Mouse (Mus musculus): ENCODE measurements around the gene Shmt2. TPM values are rescaled to one million over a fixed set of nuclear protein-coding genes. Genes with fewer than 3 reads are reported as not detected.

The Shmt2 gene
- polyA plus RNA-seq (2015; fragmentation: Nextera tagmentation; extraction: Ambion mirVana) = 138 and 159 TPM in 2 replicates

GRCm38 (mm10) chr10:127522088-127522581 lies at the start of gene Shmt2:
Shmt2 (minus strand) TSS chr10:127522444.
- peak; percentile 61 for ATAC-seq (ENCODE audit: insufficient read depth)
- Histone ChIP-seq H3K4me1 (replicated peaks) (peaks cover 58% of the 10 kb centered on the region), H3K9me3 (replicated peaks) (no peaks in the 10 kb centered on the region), H3K9ac (peak within 1 kb of the TSS; percentile 77), H3K4me3 (replicated peaks) (peak within 1 kb of the TSS; percentile 78), H3K36me3 (replicated peaks) (peaks cover 38% of the 10 kb centered on the region), H3K4me2 (peak within 1 kb of the TSS; percentile 93), H3K27ac (replicated peaks) (peak within 1 kb of the TSS; percentile 87), H3K27me3 (peaks cover 45% of the 10 kb centered on the region)
- WGBS (ENCODE audit: insufficient replicate concordance) = under 1% methylated on average over 21 of the region's 21 CpGs

- peak overlapping the region; percentile 29 for H3K4me2 ChIP-seq
- no peaks in the 10 kb centered on the region for H3K9me3 ChIP-seq (replicated peaks)
- no peak overlapping the region for H3K9ac ChIP-seq
- peaks cover 63% of the 10 kb centered on the region for H3K36me3 ChIP-seq (replicated peaks)
- H3K4me3 ChIP-seq (replicated peaks) = no peak overlapping the region
- peaks cover 3% of the 10 kb centered on the region; the same call in 1 of the 2 replicates for H3K27me3 ChIP-seq
- WGBS (ENCODE audit: insufficient replicate concordance) = 62% methylated on average over 17 of the region's 17 CpGs
- ATAC-seq (ENCODE audit: insufficient read depth) = no peak
- peaks cover 28% of the 10 kb centered on the region for H3K4me1 ChIP-seq (replicated peaks)
- H3K27ac ChIP-seq (replicated peaks) = peak overlapping the region; percentile 64
Measured at GRCm38 (mm10) chr10:127570937-127571641, 48.8 kb upstream of the Shmt2 start.

GRCm38 (mm10) chr10:127570384-127570783 lies 48.1 kb upstream of the Shmt2 start:
- H3K9ac ChIP-seq = no peak overlapping the region
- H3K36me3 ChIP-seq (replicated peaks) = peaks cover 62% of the 10 kb centered on the region
- peaks cover 28% of the 10 kb centered on the region for H3K4me1 ChIP-seq (replicated peaks)
- WGBS (ENCODE audit: insufficient replicate concordance) = 14% methylated on average over 6 of the region's 6 CpGs
- H3K27me3 ChIP-seq = peaks cover 7% of the 10 kb centered on the region; the same call in 1 of the 2 replicates
- H3K9me3 ChIP-seq (replicated peaks) = no peaks in the 10 kb centered on the region
- no peak overlapping the region for H3K4me3 ChIP-seq (replicated peaks)
- H3K27ac ChIP-seq (replicated peaks) = peak overlapping the region; percentile 57
- H3K4me2 ChIP-seq = peak overlapping the region; percentile 29
- ATAC-seq (ENCODE audit: insufficient read depth) = peak; percentile 82

GRCm38 (mm10) chr10:127569450-127569849 lies 47.2 kb upstream of the Shmt2 start:
- Histone ChIP-seq H3K4me1 (replicated peaks) (peaks cover 28% of the 10 kb centered on the region), H3K4me3 (replicated peaks) (no peak overlapping the region), H3K9ac (no peak overlapping the region), H3K27me3 (peaks cover 7% of the 10 kb centered on the region; the same call in 1 of the 2 replicates), H3K27ac (replicated peaks) (0 out of 2 replicates have a peak overlapping the region, but pooled peaks have one; percentile 57), H3K36me3 (replicated peaks) (peaks cover 56% of the 10 kb centered on the region), H3K4me2 (no peak overlapping the region), H3K9me3 (replicated peaks) (no peaks in the 10 kb centered on the region)
- no peak for ATAC-seq (ENCODE audit: insufficient read depth)
- WGBS (ENCODE audit: insufficient replicate concordance) = 12% methylated on average over 3 of the region's 3 CpGs

GRCm38 (mm10) chr10:127566553-127567326 lies 44.5 kb upstream of the Shmt2 start:
- H3K36me3 ChIP-seq (replicated peaks) = peaks cover 40% of the 10 kb centered on the region
- no peak overlapping the region for H3K9ac ChIP-seq
- peaks cover 26% of the 10 kb centered on the region for H3K4me1 ChIP-seq (replicated peaks)
- H3K4me3 ChIP-seq (replicated peaks) = no peak overlapping the region
- ATAC-seq (ENCODE audit: insufficient read depth) = no peak
- no peak overlapping the region for H3K4me2 ChIP-seq
- 81% methylated on average over 28 of the region's 28 CpGs for whole genome bisulfite sequencing (ENCODE audit: insufficient replicate concordance)
- no peaks in the 10 kb centered on the region for H3K9me3 ChIP-seq (replicated peaks)
- peaks cover 7% of the 10 kb centered on the region; the same call in 1 of the 2 replicates for H3K27me3 ChIP-seq
- no peak overlapping the region for H3K27ac ChIP-seq (replicated peaks)

- peaks cover 54% of the 10 kb centered on the region for H3K36me3 ChIP-seq (replicated peaks)
- H3K4me1 ChIP-seq (replicated peaks) = 0 out of 2 replicates have a peak, but pooled peaks cover 2% of the 10 kb centered on the region
- 35% methylated on average over 13 of the region's 13 CpGs for WGBS (ENCODE audit: insufficient replicate concordance)
- no peak overlapping the region for H3K9ac ChIP-seq
- H3K4me3 ChIP-seq (replicated peaks) = no peak overlapping the region
- H3K27me3 ChIP-seq = peaks cover 7% of the 10 kb centered on the region; the same call in 1 of the 2 replicates
- no peak for ATAC-seq (ENCODE audit: insufficient read depth)
- no peak overlapping the region for H3K27ac ChIP-seq (replicated peaks)
- no peaks in the 10 kb centered on the region for H3K9me3 ChIP-seq (replicated peaks)
- no peak overlapping the region for H3K4me2 ChIP-seq
Measured at GRCm38 (mm10) chr10:127564301-127564700, 42.1 kb upstream of the Shmt2 start.

GRCm38 (mm10) chr10:127563840-127564239 lies 41.6 kb upstream of the Shmt2 start:
- Histone ChIP-seq H3K9ac (no peak overlapping the region), H3K4me3 (replicated peaks) (no peak overlapping the region), H3K4me2 (no peak overlapping the region), H3K36me3 (replicated peaks) (peaks cover 54% of the 10 kb centered on the region), H3K27me3 (peaks cover 7% of the 10 kb centered on the region; the same call in 1 of the 2 replicates), H3K27ac (replicated peaks) (no peak overlapping the region), H3K9me3 (replicated peaks) (no peaks in the 10 kb centered on the region), H3K4me1 (replicated peaks) (no peaks in the 10 kb centered on the region)
- ATAC-seq (ENCODE audit: insufficient read depth) = no peak
- 27% methylated on average over 8 of the region's 8 CpGs for WGBS (ENCODE audit: insufficient replicate concordance)

- peaks cover 4% of the 10 kb centered on the region; the same call in 1 of the 2 replicates for H3K27me3 ChIP-seq
- H3K36me3 ChIP-seq (replicated peaks) = peaks cover 64% of the 10 kb centered on the region
- H3K4me1 ChIP-seq (replicated peaks) = no peaks in the 10 kb centered on the region
- no peak overlapping the region for H3K27ac ChIP-seq (replicated peaks)
- H3K9ac ChIP-seq = no peak overlapping the region
- H3K9me3 ChIP-seq (replicated peaks) = no peaks in the 10 kb centered on the region
- no peak for ATAC-seq (ENCODE audit: insufficient read depth)
- H3K4me3 ChIP-seq (replicated peaks) = no peak overlapping the region
- H3K4me2 ChIP-seq = no peak overlapping the region
Measured at GRCm38 (mm10) chr10:127561145-127561544, 38.9 kb upstream of the Shmt2 start.

GRCm38 (mm10) chr10:127557397-127557796 lies 35.2 kb upstream of the Shmt2 start:
- no peak overlapping the region for H3K9ac ChIP-seq
- H3K9me3 ChIP-seq (replicated peaks) = no peaks in the 10 kb centered on the region
- H3K4me2 ChIP-seq = no peak overlapping the region
- WGBS (ENCODE audit: insufficient replicate concordance) = 76% methylated on average over 13 of the region's 13 CpGs
- peaks cover 84% of the 10 kb centered on the region for H3K36me3 ChIP-seq (replicated peaks)
- no peaks in the 10 kb centered on the region for H3K27me3 ChIP-seq
- no peaks in the 10 kb centered on the region for H3K4me1 ChIP-seq (replicated peaks)
- no peak for ATAC-seq (ENCODE audit: insufficient read depth)
- H3K27ac ChIP-seq (replicated peaks) = no peak overlapping the region
- no peak overlapping the region for H3K4me3 ChIP-seq (replicated peaks)

GRCm38 (mm10) chr10:127555703-127556102 lies 33.5 kb upstream of the Shmt2 start:
- no peak overlapping the region for H3K4me3 ChIP-seq (replicated peaks)
- no peaks in the 10 kb centered on the region for H3K27me3 ChIP-seq
- H3K36me3 ChIP-seq (replicated peaks) = peaks cover 89% of the 10 kb centered on the region
- H3K9me3 ChIP-seq (replicated peaks) = no peaks in the 10 kb centered on the region
- H3K4me2 ChIP-seq = no peak overlapping the region
- H3K9ac ChIP-seq = no peak overlapping the region
- H3K27ac ChIP-seq (replicated peaks) = no peak overlapping the region
- no peaks in the 10 kb centered on the region for H3K4me1 ChIP-seq (replicated peaks)
- ATAC-seq (ENCODE audit: insufficient read depth) = no peak
- 70% methylated on average over 18 of the region's 18 CpGs for WGBS (ENCODE audit: insufficient replicate concordance)

- 80% methylated on average over 17 of the region's 17 CpGs for WGBS (ENCODE audit: insufficient replicate concordance)
- H3K9me3 ChIP-seq (replicated peaks) = no peaks in the 10 kb centered on the region
Measured at GRCm38 (mm10) chr10:127549892-127550291, 27.6 kb upstream of the Shmt2 start.

More at GRCm38 (mm10) chr10:127549892-127550291, 27.6 kb upstream of the Shmt2 start:
- no peaks in the 10 kb centered on the region for H3K27me3 ChIP-seq
- H3K4me2 ChIP-seq = no peak overlapping the region
- no peaks in the 10 kb centered on the region for H3K4me1 ChIP-seq (replicated peaks)
- no peak overlapping the region for H3K9ac ChIP-seq
- H3K36me3 ChIP-seq (replicated peaks) = peaks cover 78% of the 10 kb centered on the region
- no peak overlapping the region for H3K4me3 ChIP-seq (replicated peaks)
- ATAC-seq (ENCODE audit: insufficient read depth) = no peak
- no peak overlapping the region for H3K27ac ChIP-seq (replicated peaks)

All from liver, embryonic 15.5 days (tissue).